Mouse (Mus musculus): ENCODE results near the gene Tubb2a.

DNA sequence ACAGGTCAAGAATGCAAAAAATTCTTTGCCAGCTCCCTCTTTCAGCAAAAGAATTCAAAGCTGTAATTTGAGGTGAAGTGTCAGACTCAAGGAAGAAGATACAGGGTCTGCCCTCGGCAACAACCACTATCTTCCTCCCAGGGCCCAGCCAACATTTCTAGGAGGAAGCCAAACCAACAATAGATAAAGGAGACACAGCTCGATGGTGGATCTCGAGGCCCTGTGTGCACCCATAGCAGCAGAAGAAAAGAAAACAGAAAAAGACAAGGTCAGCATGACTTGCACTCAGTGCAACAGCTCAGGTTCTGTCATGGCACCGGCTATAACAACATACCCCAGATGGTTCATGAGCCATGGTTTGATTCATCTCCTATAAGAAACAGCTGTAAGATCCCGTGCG, 38.7 kb upstream of the Tubb2a start:
- TF ChIP-seq MYOD1 (IDR thresholded peaks at IDR 0.05; ENCODE audit: control insufficient read depth, insufficient read length, low read depth) (no peak), CTCF (IDR thresholded peaks at IDR 0.05; ENCODE audit: control insufficient read depth, insufficient read depth, insufficient read length) (no peak), MAX (IDR thresholded peaks at IDR 0.05) (no peak), USF1 (IDR thresholded peaks at IDR 0.05; ENCODE audit: low read depth) (no peak)

Data from C2C12 (cell line).